Mouse (Mus musculus) small intestine, adult 2 months (tissue): Measurements from ENCODE around the gene Nrp1. TPM values are rescaled to one million over a fixed set of nuclear protein-coding genes. Genes with fewer than 3 reads are reported as not detected.

Experiments
- H3K27ac ChIP-seq: fragments of 200-500 bp; 2 replicates; pipeline ENCODE4 v1.5.1; 2012; ENCODE audit warnings: low read depth, low read length, control low read depth, inconsistent platforms; ENCODE audit not compliant: insufficient read depth
- H3K27me3 ChIP-seq: fragments of 200-500 bp; 2 replicates; pipeline ENCODE4 v1.6.1; 2012; ENCODE audit warnings: mild to moderate bottlenecking, moderate library complexity, low read length, inconsistent platforms; ENCODE audit not compliant: control insufficient read depth, insufficient read depth
- H3K36me3 ChIP-seq: fragments of 200-500 bp; 2 replicates; pipeline ENCODE4 v1.6.1; 2012; ENCODE audit warnings: mild to moderate bottlenecking, low read length, control low read depth, inconsistent platforms; ENCODE audit not compliant: control insufficient read depth, insufficient read depth
- H3K4me1 ChIP-seq: fragments of 200-500 bp; 2 replicates; pipeline ENCODE4 v1.6.1; 2012; ENCODE audit warnings: low read length, inconsistent platforms, mixed read lengths; ENCODE audit not compliant: control insufficient read depth, insufficient read depth, insufficient read length
- H3K4me3 ChIP-seq: fragments of 200-500 bp; 2 replicates; pipeline ENCODE4 v1.5.1; 2012; ENCODE audit warnings: low read depth, mild to moderate bottlenecking, control low read depth, inconsistent platforms, low read length, moderate library complexity
- CTCF ChIP-seq: fragments of 200-500 bp; IDR thresholded peaks from 2 replicates; pipeline ENCODE4 v1.5.1; 2012; ENCODE audit warnings: low read depth, mild to moderate bottlenecking, control low read depth, inconsistent platforms, low read length, moderate library complexity, mixed read lengths; ENCODE audit not compliant: insufficient replicate concordance, insufficient read length; ENCODE audit errors: extremely low read depth
- POLR2A ChIP-seq: fragments of 200-500 bp; IDR thresholded peaks from 2 replicates; pipeline ENCODE4 v1.6.1; 2012; ENCODE audit warnings: low read depth, mild to moderate bottlenecking, control low read depth, inconsistent platforms, low read length, moderate library complexity
- WGBS: fragments of 180-500 bp; shearing (Covaris S2); methylation state at CpG from one replicate; pipeline ENCODE4 v1.1.7; 2018; 5-methylcytosine and 5-hydroxymethylcytosine counted together
- polyA plus RNA-seq: library from polyadenylated mRNA; depleted of rRNA; stranded (reverse); fragments of >200 nt; gene quantifications from 2 replicates; pipeline ENCODE4 v1.2.3, GENCODE M21; 2012

Nrp1 gene
- polyA plus RNA-seq, 1 experiment = 6.6 TPM

DNA sequence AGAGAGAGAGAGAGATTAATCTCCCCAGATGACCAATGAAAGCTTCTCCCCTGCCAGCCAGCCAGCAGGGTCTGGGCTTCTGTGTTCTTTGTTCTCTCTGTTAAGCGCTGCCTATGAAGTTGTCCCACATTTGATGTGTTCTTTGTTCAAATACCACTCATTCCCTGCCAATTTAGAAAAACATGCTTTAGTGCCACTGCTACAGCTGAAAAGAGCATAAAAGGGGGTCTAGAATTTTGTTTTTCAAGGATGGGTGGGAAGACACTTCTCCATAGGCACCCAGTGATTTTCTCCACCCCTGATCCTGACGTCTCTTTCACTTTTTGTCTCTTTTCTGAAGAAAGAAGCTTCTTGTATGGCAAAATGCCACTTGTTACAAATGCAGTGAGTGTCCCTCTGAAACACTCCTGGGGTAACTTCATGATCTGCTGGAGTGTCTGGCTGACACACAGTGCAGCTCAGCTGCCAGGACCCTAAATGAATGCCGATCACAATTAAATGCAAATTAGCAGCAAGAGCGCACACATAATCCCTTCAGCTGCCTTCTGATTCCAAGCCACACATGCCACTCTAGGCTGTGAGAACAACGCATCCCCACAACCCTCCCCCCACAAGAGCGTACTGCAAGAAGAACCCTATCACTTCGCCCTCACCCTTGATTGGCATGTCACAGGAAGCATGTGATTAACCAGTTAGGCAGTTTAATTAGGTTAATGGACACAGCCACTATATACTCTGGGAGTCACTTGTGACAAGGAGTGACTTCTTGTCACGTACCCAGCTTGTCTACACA, 170.4 kb downstream of the Nrp1 start:
- no peaks in the 10 kb centered on the region for H3K36me3 ChIP-seq
- H3K4me3 ChIP-seq = no peak overlapping the region
- H3K4me1 ChIP-seq = no peaks in the 10 kb centered on the region
- 67% methylated on average over 8 of the region's 8 CpGs for WGBS
- H3K27ac ChIP-seq = no peak overlapping the region
- TF ChIP-seq CTCF = no peak
- no peaks in the 10 kb centered on the region for H3K27me3 ChIP-seq

- Histone ChIP-seq H3K4me3 (no peak overlapping the region), H3K27ac (no peak overlapping the region), H3K27me3 (no peaks in the 10 kb centered on the region), H3K4me1 (no peaks in the 10 kb centered on the region), H3K36me3 (no peaks in the 10 kb centered on the region)
- TF ChIP-seq POLR2A (no peak), CTCF (no peak)
- 54% methylated on average over 3 of the region's 3 CpGs for WGBS
Observed at GRCm38 (mm10) chr8:128534442-128534871, 176.1 kb downstream of the Nrp1 start.

GRCm38 (mm10) chr8:128535685-128536084, 177.3 kb downstream of the Nrp1 start:
- TF ChIP-seq POLR2A (no peak), CTCF (no peak)
- Histone ChIP-seq H3K4me3 (no peak overlapping the region), H3K4me1 (no peaks in the 10 kb centered on the region), H3K36me3 (no peaks in the 10 kb centered on the region), H3K27me3 (no peaks in the 10 kb centered on the region), H3K27ac (no peak overlapping the region)

- Histone ChIP-seq H3K27ac (no peak overlapping the region), H3K27me3 (no peaks in the 10 kb centered on the region), H3K4me1 (no peaks in the 10 kb centered on the region), H3K4me3 (no peak overlapping the region), H3K36me3 (no peaks in the 10 kb centered on the region)
- TF ChIP-seq CTCF = no peak
- no peak for TF ChIP-seq POLR2A
- 57% methylated on average over 1 of the region's 1 CpGs for WGBS
Observed at GRCm38 (mm10) chr8:128538378-128538777, 180.0 kb downstream of the Nrp1 start.

- Histone ChIP-seq H3K4me1 (no peaks in the 10 kb centered on the region), H3K27ac (no peak overlapping the region), H3K4me3 (no peak overlapping the region), H3K36me3 (no peaks in the 10 kb centered on the region), H3K27me3 (no peaks in the 10 kb centered on the region)
- 62% methylated on average over 1 of the region's 1 CpGs for WGBS
- TF ChIP-seq CTCF = no peak
- no peak for TF ChIP-seq POLR2A
Observed at GRCm38 (mm10) chr8:128541355-128542090, 183.1 kb downstream of the Nrp1 start.

DNA sequence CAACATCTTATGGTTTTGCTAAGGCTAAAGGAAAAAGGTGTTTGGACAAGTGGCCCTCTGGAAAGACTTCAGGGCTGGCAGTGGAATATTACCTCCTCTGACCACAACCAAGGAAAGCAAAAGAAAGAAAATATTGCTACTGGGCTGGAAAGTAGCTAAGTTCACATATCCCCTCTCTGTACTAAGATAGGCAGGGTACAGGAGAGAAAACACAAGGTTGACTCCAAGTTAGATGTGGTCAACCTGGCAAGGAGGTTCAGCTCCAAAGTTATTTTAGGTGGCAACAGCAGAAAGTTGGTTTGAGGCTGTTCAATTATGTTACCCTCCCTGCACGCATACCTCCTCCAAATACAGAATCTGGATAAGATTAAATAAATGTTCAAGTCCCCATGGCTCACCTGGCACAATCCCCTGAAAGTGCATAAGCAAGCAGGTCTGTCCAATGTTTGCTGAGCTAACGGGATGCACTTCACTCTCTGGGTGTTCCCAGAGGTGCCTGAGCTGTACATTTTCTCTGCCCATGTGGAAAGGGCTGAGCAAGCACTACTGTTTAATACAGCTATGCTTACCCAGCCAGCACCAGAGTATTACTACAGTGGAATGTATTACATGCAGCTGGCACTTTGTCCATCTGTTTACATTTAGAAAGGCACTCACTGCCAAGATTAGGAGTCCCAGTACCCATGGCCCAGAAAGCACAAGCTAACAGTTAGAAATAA, 185.9 kb downstream of the Nrp1 start:
- H3K36me3 ChIP-seq = no peaks in the 10 kb centered on the region
- TF ChIP-seq CTCF (no peak), POLR2A (no peak)
- no peaks in the 10 kb centered on the region for H3K27me3 ChIP-seq
- no peaks in the 10 kb centered on the region for H3K4me1 ChIP-seq
- 63% methylated on average over 2 of the region's 2 CpGs for WGBS
- H3K4me3 ChIP-seq = no peak overlapping the region
- H3K27ac ChIP-seq = no peak overlapping the region

GRCm38 (mm10) chr8:128546287-128546686, 187.9 kb downstream of the Nrp1 start:
- Histone ChIP-seq H3K4me3 (no peak overlapping the region), H3K27me3 (no peaks in the 10 kb centered on the region), H3K4me1 (no peaks in the 10 kb centered on the region), H3K36me3 (no peaks in the 10 kb centered on the region), H3K27ac (no peak overlapping the region)
- TF ChIP-seq POLR2A (no peak), CTCF (no peak)
- 90% methylated on average over 1 of the region's 1 CpGs for WGBS
